23 mouse cellular contexts compared by ENCODE assay signal in genomic region chr3:31133664-31134063, GRCm38 (mm10). TPM values are rescaled to one million over a fixed set of nuclear protein-coding genes. Genes with fewer than 3 reads are reported as not detected.
DNase-seq lines count a peak whose midpoint lies in the region; ATAC-seq and TF ChIP-seq lines count a peak whose summit lies in the region.
"Had no signal": no experiment of that assay in that cellular context is flagged by ENCODE, and none has a peak within 500 bp of the region (broad histone marks: within the 10 kb centered on the region; RNA-seq: fewer than 3 reads in every experiment).

No protein-coding gene starts in this region.

- no peaks in the 10 kb centered on the region for H3K36me3 ChIP-seq in midbrain, embryonic 11.5 days (ENCODE audit: control insufficient read depth, insufficient read depth, low read length)
- H3K36me3 ChIP-seq in midbrain, embryonic 16.5 days (ENCODE audit: control insufficient read depth, insufficient read depth, low read length): no peaks in the 10 kb centered on the region
- H3K36me3 ChIP-seq in liver, embryonic 13.5 days: no peaks in the 10 kb centered on the region
- H3K36me3 ChIP-seq in stomach, postnatal 0 days (ENCODE audit: control insufficient read depth, insufficient read depth, low read length): no peaks in the 10 kb centered on the region
- H3K36me3 ChIP-seq: embryonic facial prominence, embryonic 13.5 days; forebrain, embryonic 10.5 days; hindbrain, embryonic 15.5 days; limb, embryonic 12.5 days; midbrain, embryonic 13.5 days had no signal

- no peaks in the 10 kb centered on the region for H3K4me1 ChIP-seq in midbrain, embryonic 11.5 days (ENCODE audit: control insufficient read depth, insufficient read depth, low read length)
- no peaks in the 10 kb centered on the region for H3K4me1 ChIP-seq in midbrain, embryonic 16.5 days (ENCODE audit: control insufficient read depth, insufficient read depth, low read length)
- peaks cover 31% of the 10 kb centered on the region for H3K4me1 ChIP-seq in liver, embryonic 13.5 days (replicated peaks)
- no peaks in the 10 kb centered on the region for H3K4me1 ChIP-seq in stomach, postnatal 0 days (replicated peaks; ENCODE audit: control insufficient read depth, insufficient read depth)
- H3K4me1 ChIP-seq: embryonic facial prominence, embryonic 13.5 days; forebrain, embryonic 10.5 days; hindbrain, embryonic 15.5 days; limb, embryonic 12.5 days; midbrain, embryonic 13.5 days had no signal

- ATAC-seq in midbrain, embryonic 11.5 days (ENCODE audit: low FRiP score): peak; percentile 30; the same call in 1 of the 2 replicates
- ATAC-seq in midbrain, embryonic 16.5 days: no peak
- no peak for ATAC-seq in liver, embryonic 13.5 days (ENCODE audit: low read depth)
- peak; percentile 34 for ATAC-seq in stomach, postnatal 0 days (ENCODE audit: low FRiP score, low TSS enrichment)

- TF ChIP-seq CTCF in stomach, postnatal 0 days (IDR thresholded peaks at IDR 0.05; ENCODE audit: low read depth): no peak

- no peaks in the 10 kb centered on the region for H3K9me3 ChIP-seq in midbrain, embryonic 11.5 days (ENCODE audit: control insufficient read depth, low read length)
- H3K9me3 ChIP-seq in midbrain, embryonic 16.5 days (replicated peaks; ENCODE audit: control insufficient read depth, low read length, poor library complexity, severe bottlenecking): no peaks in the 10 kb centered on the region
- H3K9me3 ChIP-seq in liver, embryonic 13.5 days (replicated peaks): no peaks in the 10 kb centered on the region
- no peaks in the 10 kb centered on the region for H3K9me3 ChIP-seq in stomach, postnatal 0 days (ENCODE audit: control insufficient read depth, low read length)
- H3K9me3 ChIP-seq: embryonic facial prominence, embryonic 13.5 days; forebrain, embryonic 10.5 days; hindbrain, embryonic 15.5 days; limb, embryonic 12.5 days; midbrain, embryonic 13.5 days had no signal

- no peaks in the 10 kb centered on the region for H3K27me3 ChIP-seq in midbrain, embryonic 11.5 days (ENCODE audit: control insufficient read depth, insufficient read depth, low read length)
- H3K27me3 ChIP-seq in midbrain, embryonic 16.5 days (ENCODE audit: control insufficient read depth, insufficient read depth, low read depth, low read length): no peaks in the 10 kb centered on the region
- no peaks in the 10 kb centered on the region for H3K27me3 ChIP-seq in liver, embryonic 13.5 days
- no peaks in the 10 kb centered on the region for H3K27me3 ChIP-seq in stomach, postnatal 0 days (ENCODE audit: control insufficient read depth, insufficient read depth, low read length)
- H3K27me3 ChIP-seq: embryonic facial prominence, embryonic 13.5 days; hindbrain, embryonic 15.5 days; limb, embryonic 12.5 days; midbrain, embryonic 13.5 days had no signal

- no peak overlapping the region for H3K27ac ChIP-seq in midbrain, embryonic 11.5 days (ENCODE audit: low read depth, low read length)
- no peak overlapping the region for H3K27ac ChIP-seq in midbrain, embryonic 16.5 days (ENCODE audit: low read length)
- H3K27ac ChIP-seq in liver, embryonic 13.5 days: peak overlapping the region; percentile 57
- H3K27ac ChIP-seq in stomach, postnatal 0 days (replicated peaks): 0 out of 2 replicates have a peak overlapping the region, but pooled peaks have one; percentile 53
- H3K27ac ChIP-seq: embryonic facial prominence, embryonic 13.5 days; forebrain, embryonic 10.5 days; heart, adult 2 months; hindbrain, embryonic 15.5 days; limb, embryonic 12.5 days; midbrain, embryonic 13.5 days had no signal

- no peak overlapping the region for H3K4me2 ChIP-seq in midbrain, embryonic 11.5 days
- no peak overlapping the region for H3K4me2 ChIP-seq in midbrain, embryonic 16.5 days (ENCODE audit: low read length)
- peak overlapping the region; percentile 50 for H3K4me2 ChIP-seq in liver, embryonic 13.5 days
- no peak overlapping the region for H3K4me2 ChIP-seq in stomach, postnatal 0 days (replicated peaks; ENCODE audit: low read depth)
- H3K4me2 ChIP-seq: embryonic facial prominence, embryonic 13.5 days; hindbrain, embryonic 15.5 days; limb, embryonic 12.5 days; midbrain, embryonic 13.5 days had no signal

- H3K9ac ChIP-seq in midbrain, embryonic 11.5 days (ENCODE audit: low read length): no peak overlapping the region
- H3K9ac ChIP-seq in midbrain, embryonic 16.5 days (ENCODE audit: low read depth, low read length): no peak overlapping the region
- H3K9ac ChIP-seq in liver, embryonic 13.5 days: no peak overlapping the region
- H3K9ac ChIP-seq in stomach, postnatal 0 days (ENCODE audit: low read length): no peak overlapping the region
- H3K9ac ChIP-seq: embryonic facial prominence, embryonic 13.5 days; hindbrain, embryonic 15.5 days; limb, embryonic 12.5 days; midbrain, embryonic 13.5 days had no signal

- no peak for TF ChIP-seq EP300 in stomach, postnatal 0 days (optimal IDR thresholded peaks at IDR 0.05)

- peak; percentile 26 for DNase-seq in adrenal gland, adult 2 months
- DNase-seq in adrenal gland, postnatal 10 days: no peak
- DNase-seq in midbrain, embryonic 11.5 days (ENCODE audit: low spot score, missing footprints): no peak
- no peak for DNase-seq in liver, embryonic 13.5 days
- peak; percentile 30 for DNase-seq in stomach, postnatal 0 days (ENCODE audit: low spot score)
- DNase-seq in right cerebral cortex, postnatal 36 days (ENCODE audit: low spot score in 2 of 2): no peak
- DNase-seq in ovary, postnatal 36 days (ENCODE audit: low spot score): no peak
- DNase-seq: adrenal gland, postnatal 36 days; cerebellum, adult 2 months; gastrocnemius, postnatal 10 days; heart, adult 2 months; kidney, adult 2 months; kidney, postnatal 25 days; right cerebral cortex, adult 18-20 months; thymus, postnatal 36 days had no signal

- WGBS in midbrain, embryonic 11.5 days: 69% methylated on average over 5 of the region's 5 CpGs
- WGBS in midbrain, embryonic 16.5 days: 81% methylated on average over 5 of the region's 5 CpGs
- WGBS in liver, embryonic 13.5 days (ENCODE audit: insufficient replicate concordance): 9% methylated on average over 5 of the region's 5 CpGs
- WGBS in stomach, postnatal 0 days: 13% methylated on average over 5 of the region's 5 CpGs

- no peak overlapping the region for H3K4me3 ChIP-seq in midbrain, embryonic 11.5 days (ENCODE audit: low read depth, low read length)
- H3K4me3 ChIP-seq in midbrain, embryonic 16.5 days (ENCODE audit: low read depth, low read length): no peak overlapping the region
- no peak overlapping the region for H3K4me3 ChIP-seq in liver, embryonic 13.5 days (replicated peaks)
- no peak overlapping the region for H3K4me3 ChIP-seq in stomach, postnatal 0 days (ENCODE audit: low read depth, low read length)
- H3K4me3 ChIP-seq: embryonic facial prominence, embryonic 13.5 days; forebrain, embryonic 10.5 days; heart, adult 2 months; hindbrain, embryonic 15.5 days; limb, embryonic 12.5 days; midbrain, embryonic 13.5 days; myocyte had no signal

RNA-seq across cellular contexts. Expression of gene Cldn11, which starts 16.1 kb away (rescaled TPM):
- total RNA-seq in adrenal gland, adult 2 months (2021): 10 to 100 TPM in 1 of 2 experiments, 1 to 10 TPM in 1; 7.6 to 16.5 TPM
- polyA plus RNA-seq in adrenal gland, adult 2 months (2012; rRNA removed): 11.5 and 15.0 TPM in 2 replicates
- 10 to 100 TPM; 15.7 to 16.8 TPM for total RNA-seq in adrenal gland, postnatal 10 days (2021)
- 8.7 and 9.6 TPM in 2 replicates for polyA plus RNA-seq in midbrain, embryonic 11.5 days (2014; fragmentation: Nextera tagmentation; extraction: Ambion mirVana)
- 37.3 and 41.4 TPM in 2 replicates for polyA plus RNA-seq in midbrain, embryonic 16.5 days (2015; fragmentation: Nextera tagmentation; extraction: Ambion mirVana)
- 0.12 and 0.30 TPM in 2 replicates for polyA plus RNA-seq in liver, embryonic 13.5 days (2015; fragmentation: Nextera tagmentation; extraction: Ambion mirVana)
- polyA plus RNA-seq in stomach, postnatal 0 days (2015; fragmentation: Nextera tagmentation; extraction: Ambion mirVana): 0.50 and 0.88 TPM in 2 replicates
- total RNA-seq: neutrophil, adult 5-6 weeks had no signal
- polyA plus RNA-seq: myocyte had no signal

RNA-seq across cellular contexts. Expression of gene Skil, which starts 38.8 kb away (rescaled TPM):
- total RNA-seq in adrenal gland, adult 2 months (2021): 10 to 100 TPM; 36.2 to 36.9 TPM
- polyA plus RNA-seq in adrenal gland, adult 2 months (2012; rRNA removed): 2.0 and 2.1 TPM in 2 replicates
- total RNA-seq in adrenal gland, postnatal 10 days (2021): 10 to 100 TPM; 37.7 to 53.8 TPM
- 43.9 and 55.0 TPM in 2 replicates for polyA plus RNA-seq in midbrain, embryonic 11.5 days (2014; fragmentation: Nextera tagmentation; extraction: Ambion mirVana)
- polyA plus RNA-seq in midbrain, embryonic 16.5 days (2015; fragmentation: Nextera tagmentation; extraction: Ambion mirVana): 29.9 and 32.4 TPM in 2 replicates
- polyA plus RNA-seq in liver, embryonic 13.5 days (2015; fragmentation: Nextera tagmentation; extraction: Ambion mirVana): 4.9 and 5.8 TPM in 2 replicates
- 16.4 and 20.8 TPM in 2 replicates for polyA plus RNA-seq in stomach, postnatal 0 days (2015; fragmentation: Nextera tagmentation; extraction: Ambion mirVana)

Comparison
In these comparisons a context has a peak if more than half of its experiments do, and no peak if none do; other contexts are left out.
1. DNase-seq: peak in adrenal gland, adult 2 months (single experiment) and stomach, postnatal 0 days (single experiment); none in adrenal gland, postnatal 10 days (single experiment), midbrain, embryonic 11.5 days (single experiment), liver, embryonic 13.5 days (single experiment), right cerebral cortex, postnatal 36 days (0 of 2) and ovary, postnatal 36 days (single experiment).
2. ATAC-seq: peak in midbrain, embryonic 11.5 days (single experiment) and stomach, postnatal 0 days (single experiment); none in midbrain, embryonic 16.5 days (single experiment) and liver, embryonic 13.5 days (single experiment).
3. H3K27ac ChIP-seq: peak in liver, embryonic 13.5 days (single experiment) and stomach, postnatal 0 days (single experiment); none in midbrain, embryonic 11.5 days (single experiment) and midbrain, embryonic 16.5 days (single experiment).